Mouse (Mus musculus): ENCODE data around the gene Pphln1. TPM values are rescaled to one million over a fixed set of nuclear protein-coding genes. Genes with fewer than 3 reads are reported as not detected.

Pphln1 gene
- total RNA-seq, 2 experiments from 2014 or later: 30.8 to 32.9 TPM

GRCm38 (mm10) chr15:93504808-93505207 lies 106.7 kb downstream of the Pphln1 start:
- no peak for DNase-seq

GRCm38 (mm10) chr15:93510690-93511336 lies 112.7 kb downstream of the Pphln1 start:
- no peak for DNase-seq

GRCm38 (mm10) chr15:93512437-93512836 lies 114.3 kb downstream of the Pphln1 start:
- no peak for DNase-seq

GRCm38 (mm10) chr15:93513939-93514341 lies 115.8 kb downstream of the Pphln1 start:
- DNase-seq: peak; percentile 41

GRCm38 (mm10) chr15:93515316-93515715 lies 117.2 kb downstream of the Pphln1 start:
- DNase-seq: no peak

- DNase-seq: peak; percentile 22
These were observed 118.9 kb downstream of the Pphln1 start for GRCm38 (mm10) chr15:93517022-93517565.

GRCm38 (mm10) chr15:93518143-93518902 lies 120.2 kb downstream of the Pphln1 start:
- DNase-seq: peak; percentile 38

GRCm38 (mm10) chr15:93518941-93519835 lies 121.0 kb downstream of the Pphln1 start:
- peak; percentile 95 for DNase-seq

GRCm38 (mm10) chr15:93519836-93520826 lies 122.0 kb downstream of the Pphln1 start:
- no peak for DNase-seq

- no peak for DNase-seq
These were observed 123.1 kb downstream of the Pphln1 start for GRCm38 (mm10) chr15:93521088-93521786.

GRCm38 (mm10) chr15:93521787-93522180 lies 123.6 kb downstream of the Pphln1 start:
- no peak for DNase-seq

- no peak for DNase-seq
These were observed 127.3 kb downstream of the Pphln1 start for GRCm38 (mm10) chr15:93525305-93525917.

- no peak for DNase-seq
These were observed 131.9 kb downstream of the Pphln1 start for GRCm38 (mm10) chr15:93529831-93530702.

- DNase-seq: no peak
These were observed 132.5 kb downstream of the Pphln1 start for GRCm38 (mm10) chr15:93530703-93531032.

GRCm38 (mm10) chr15:93536191-93536590 lies 138.0 kb downstream of the Pphln1 start:
- DNase-seq: no peak

GRCm38 (mm10) chr15:93537745-93538144 lies 139.6 kb downstream of the Pphln1 start:
- no peak for DNase-seq

- DNase-seq: peak; percentile 40
These were observed 140.5 kb downstream of the Pphln1 start for GRCm38 (mm10) chr15:93538551-93539205.

GRCm38 (mm10) chr15:93539415-93539814 lies 141.3 kb downstream of the Pphln1 start:
- DNase-seq: no peak

Measured in adrenal gland, postnatal 10 days (tissue).